Mouse (Mus musculus) kidney, adult 2 months (tissue): Measurements from ENCODE around the gene Arid4a.

Experiments used
- CTCF ChIP-seq: fragments of 200-500 bp; conservative IDR thresholded peaks from 2 replicates; pipeline ENCODE4 v1.5.1; 2011; ENCODE audit warnings: low read depth, mild to moderate bottlenecking, control low read depth, low read length, moderate library complexity, mixed read lengths; ENCODE audit not compliant: insufficient read depth, insufficient read length
- POLR2A ChIP-seq: fragments of 200-500 bp; IDR thresholded peaks from one replicate; pipeline ENCODE4 v1.6.1; 2011; ENCODE audit warnings: low read depth, low read length, control low read depth

DNA sequence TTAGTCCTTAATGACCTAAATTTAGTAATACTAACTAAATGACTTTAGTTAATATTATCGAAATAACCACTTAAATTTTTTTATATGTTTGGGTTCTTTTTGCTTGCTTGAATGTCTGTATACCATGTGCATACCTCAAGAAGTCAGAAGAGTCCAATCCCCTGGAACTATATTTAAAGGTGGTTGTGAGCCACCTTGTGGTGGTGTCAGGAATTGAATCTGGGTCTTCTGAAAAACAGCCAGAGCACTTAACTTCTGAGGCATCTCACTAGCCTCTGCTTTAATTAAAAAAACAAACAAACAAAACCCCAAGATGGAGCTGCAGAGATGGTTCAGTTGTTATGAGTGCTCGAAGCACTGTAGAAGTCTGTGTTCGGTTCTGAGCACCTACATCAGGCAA, 131.9 kb downstream of the Arid4a start:
- TF ChIP-seq POLR2A (no peak), CTCF (0 out of 2 replicates have a peak, but pooled peaks have one; percentile 10)
